Mouse (Mus musculus) neural tube, embryonic 11.5 days (tissue): Measurements from ENCODE around the gene Nnat. TPM values are rescaled to one million over a fixed set of nuclear protein-coding genes. Genes with fewer than 3 reads are reported as not detected.
A peak's percentile ranks its signal among the peaks of the same experiment; 100 is the strongest.

Source experiments
- ATAC-seq: fragments of 200-750 bp; cut with Nextera tagmentation; 2 replicates; pipeline ENCODE4 v1.8.0; 2017; ENCODE audit warnings: moderate number of reproducible peaks, mild to moderate bottlenecking, moderate TSS enrichment, moderate library complexity; ENCODE audit not compliant: insufficient read depth, low FRiP score, low TSS enrichment
- DNase-seq: peaks from one replicate; pipeline ENCODE4 v3.0.0-alpha.2; 2015; ENCODE audit warnings: low spot score
- H3K27ac ChIP-seq: fragments of 300-500 bp; sonication (generic); 2 replicates; pipeline ENCODE4 v1.5.1; 2014; ENCODE audit warnings: low read depth, mild to moderate bottlenecking, low read length
- H3K27me3 ChIP-seq: fragments of 300-500 bp; sonication (generic); 2 replicates; pipeline ENCODE4 v1.6.1; 2014; ENCODE audit warnings: mild to moderate bottlenecking, low read length, mixed read lengths; ENCODE audit not compliant: control insufficient read depth, insufficient read depth
- H3K36me3 ChIP-seq: fragments of 300-500 bp; sonication (generic); 2 replicates; pipeline ENCODE4 v1.6.1; 2014; ENCODE audit warnings: mild to moderate bottlenecking, low read length, moderate library complexity, mixed read lengths; ENCODE audit not compliant: control insufficient read depth, insufficient read depth
- H3K4me1 ChIP-seq: fragments of 300-500 bp; sonication (generic); 2 replicates; pipeline ENCODE4 v1.6.1; 2014; ENCODE audit warnings: low read length, mixed read lengths; ENCODE audit not compliant: control insufficient read depth, insufficient read depth
- H3K4me2 ChIP-seq: fragments of 300-500 bp; sonication (generic); 2 replicates; pipeline ENCODE4 v1.6.1; 2014; ENCODE audit warnings: low read depth, mild to moderate bottlenecking, moderate library complexity
- H3K4me3 ChIP-seq: fragments of 300-500 bp; sonication (generic); 2 replicates; pipeline ENCODE4 v1.5.1; 2014; ENCODE audit warnings: low read depth, low read length
- H3K9ac ChIP-seq: fragments of 300-500 bp; sonication (generic); 2 replicates; pipeline ENCODE4 v1.6.1; 2014; ENCODE audit warnings: mild to moderate bottlenecking, low read length
- H3K9me3 ChIP-seq: fragments of 300-500 bp; sonication (generic); 2 replicates; pipeline ENCODE4 v1.6.1; 2016; ENCODE audit warnings: low read length; ENCODE audit not compliant: control insufficient read depth
- WGBS: fragments of 180-500 bp; shearing (Covaris S2); extraction: QIAGEN DNeasy Blood & Tissue Kit; methylation state at CpG from one replicate; pipeline ENCODE4 v1.1.7; 2014; 5-methylcytosine and 5-hydroxymethylcytosine counted together
- polyA plus RNA-seq: library from polyadenylated mRNA; unstranded; fragments of >200 nt; fragmentation: Nextera tagmentation; extraction: Ambion mirVana; gene quantifications from 2 replicates; pipeline ENCODE4 v1.2.1, GENCODE M21; 2014

Nnat gene
- 1,357 and 1,505 TPM in 2 replicates for polyA plus RNA-seq

DNA sequence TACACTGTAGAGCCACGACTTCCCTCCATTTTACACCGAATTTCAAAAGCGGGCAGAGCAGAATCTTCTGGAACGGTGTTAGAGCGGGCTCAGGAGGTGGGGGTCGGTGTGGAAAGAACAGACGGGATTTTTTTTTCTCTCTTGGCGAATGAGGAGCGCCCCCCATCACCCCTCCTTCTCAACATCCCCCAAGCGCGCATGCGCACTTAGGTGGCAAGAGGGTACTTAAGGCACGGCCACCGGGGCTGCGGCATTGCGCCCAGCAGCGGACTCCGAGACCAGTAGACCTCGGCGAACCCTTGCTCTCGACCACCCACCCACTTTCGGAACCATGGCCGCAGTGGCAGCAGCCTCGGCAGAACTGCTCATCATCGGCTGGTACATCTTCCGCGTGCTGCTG is at the start of gene Nnat:
Nnat (plus strand) TSS at position 221 of the 400 bp plus-strand sequence.
- ATAC-seq: peak; percentile 38; the same call in 1 of the 2 replicates
- peaks cover 4% of the 10 kb centered on the region; the same call in 1 of the 2 replicates for H3K4me1 ChIP-seq

DNA sequence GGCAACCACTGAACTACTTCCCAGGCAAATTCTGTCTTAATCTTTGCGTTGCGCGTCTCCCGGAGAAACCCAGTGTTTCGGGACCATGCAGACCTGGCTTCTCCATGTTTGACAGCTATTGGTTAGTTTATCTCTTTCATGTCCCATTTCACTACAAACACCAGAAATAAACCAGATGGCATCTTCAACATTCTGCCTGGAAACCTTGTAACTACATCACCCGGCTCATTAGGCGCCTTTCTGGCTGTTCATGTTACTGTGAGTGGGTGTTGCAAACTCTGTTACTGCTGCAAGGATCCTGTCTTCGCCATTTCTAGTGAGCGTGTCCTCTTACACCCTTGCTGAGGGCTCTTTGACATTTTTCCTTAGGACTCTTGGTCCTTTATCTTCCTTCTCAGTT is 47.0 kb upstream of the Nnat start:
- DNase-seq (peak; percentile 9), ATAC-seq (no peak)
- Histone ChIP-seq H3K27me3 (no peaks in the 10 kb centered on the region), H3K4me3 (no peak overlapping the region), H3K4me2 (no peak overlapping the region), H3K9ac (no peak overlapping the region), H3K36me3 (no peaks in the 10 kb centered on the region), H3K4me1 (peaks cover 20% of the 10 kb centered on the region), H3K27ac (no peak overlapping the region), H3K9me3 (no peaks in the 10 kb centered on the region)
- WGBS: 89% methylated on average over 9 of the region's 9 CpGs

More for the DNA sequence above, at the start of gene Nnat:
- peak within 1 kb of the TSS; percentile 69 for H3K4me2 ChIP-seq
- peak within 1 kb of the TSS; percentile 85 for H3K9ac ChIP-seq
- H3K9me3 ChIP-seq: peaks cover 8% of the 10 kb centered on the region
- peak within 1 kb of the TSS; percentile 54 for H3K4me3 ChIP-seq
- peak within 1 kb of the TSS; percentile 84 for H3K27ac ChIP-seq
- DNase-seq: peak; percentile 89
- H3K27me3 ChIP-seq: no peaks in the 10 kb centered on the region
- WGBS: 60% methylated on average over 27 of the region's 27 CpGs
- H3K36me3 ChIP-seq: peaks cover 16% of the 10 kb centered on the region

DNA sequence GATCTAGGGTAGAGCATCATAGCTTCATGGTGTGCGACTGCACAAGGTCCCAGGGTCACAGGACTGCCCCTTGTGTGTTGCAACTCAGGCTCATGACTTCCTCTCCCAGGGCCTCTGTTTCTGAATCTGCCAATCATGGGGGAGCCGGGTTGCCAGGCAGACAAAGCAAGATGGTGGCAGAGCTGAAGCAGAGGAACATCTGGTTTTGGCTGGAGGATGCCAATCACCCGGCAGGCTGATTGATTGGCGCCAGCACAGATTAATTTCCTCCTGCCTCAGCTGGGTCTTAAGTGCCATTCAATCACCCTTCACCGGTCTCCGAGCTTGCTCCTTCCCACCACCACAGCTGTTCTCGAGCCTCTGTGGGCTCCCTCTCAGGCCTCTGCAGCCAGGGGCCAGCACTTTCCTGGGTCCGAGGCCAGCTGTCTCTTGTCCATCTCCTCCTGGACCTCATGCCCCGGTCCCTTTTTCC is 46.1 kb upstream of the Nnat start:
- no peak overlapping the region for H3K4me2 ChIP-seq
- no peaks in the 10 kb centered on the region for H3K9me3 ChIP-seq
- no peaks in the 10 kb centered on the region for H3K36me3 ChIP-seq
- DNase-seq: peak; percentile 18
- ATAC-seq: no peak
- no peak overlapping the region for H3K4me3 ChIP-seq
- H3K27me3 ChIP-seq: no peaks in the 10 kb centered on the region
- 37% methylated on average over 9 of the region's 9 CpGs for WGBS
- H3K27ac ChIP-seq: 0 out of 2 replicates have a peak overlapping the region, but pooled peaks have one; percentile 40
- H3K9ac ChIP-seq: no peak overlapping the region
- peaks cover 21% of the 10 kb centered on the region for H3K4me1 ChIP-seq

DNA sequence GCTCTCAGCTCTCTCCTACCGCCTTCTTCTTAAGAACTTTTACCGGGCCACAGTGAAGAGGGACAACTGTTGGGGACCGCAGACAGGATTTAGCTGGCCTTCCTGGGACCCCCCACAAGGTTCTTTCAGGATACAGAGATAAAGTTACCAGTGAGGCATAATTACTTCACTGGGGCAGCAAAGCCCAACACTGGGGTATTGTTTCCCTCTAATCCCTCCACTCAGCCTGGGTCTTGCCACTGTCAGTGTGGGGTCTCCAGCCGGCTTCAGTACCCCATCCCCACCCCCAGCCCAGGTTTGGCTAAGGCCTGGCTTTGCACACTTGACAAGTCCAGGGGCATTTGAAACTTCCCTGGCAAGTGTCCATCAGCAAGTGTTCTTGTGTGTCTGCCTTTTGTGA is 45.5 kb upstream of the Nnat start:
- Histone ChIP-seq H3K27ac (0 out of 2 replicates have a peak overlapping the region, but pooled peaks have one; percentile 40), H3K9me3 (no peaks in the 10 kb centered on the region), H3K4me3 (no peak overlapping the region), H3K27me3 (no peaks in the 10 kb centered on the region), H3K36me3 (no peaks in the 10 kb centered on the region), H3K4me1 (peaks cover 22% of the 10 kb centered on the region), H3K9ac (no peak overlapping the region), H3K4me2 (no peak overlapping the region)
- no peak for ATAC-seq
- peak; percentile 17 for DNase-seq
- 18% methylated on average over 4 of the region's 4 CpGs for WGBS

DNA sequence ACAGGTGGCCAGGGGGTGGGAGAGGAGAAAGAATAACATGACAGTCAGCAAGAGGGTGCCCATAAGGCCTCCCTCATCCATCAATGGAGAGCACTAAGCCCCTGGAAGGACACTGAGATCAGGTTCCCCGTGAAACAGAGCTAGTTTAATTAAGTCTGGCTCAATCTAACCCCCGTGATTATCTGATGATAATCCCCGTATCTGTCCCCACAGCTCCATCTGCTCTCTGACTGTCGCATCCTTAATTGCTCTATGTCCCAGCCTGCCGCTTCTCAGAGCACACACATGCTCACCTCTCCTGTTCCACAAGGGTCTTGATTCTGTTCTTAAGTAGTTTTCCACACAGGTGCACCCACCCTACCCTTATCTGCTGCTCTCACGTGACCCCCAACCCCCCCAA is 42.4 kb upstream of the Nnat start:
- no peak for ATAC-seq
- no peak overlapping the region for H3K27ac ChIP-seq
- no peak overlapping the region for H3K4me3 ChIP-seq
- H3K9me3 ChIP-seq: no peaks in the 10 kb centered on the region
- no peak overlapping the region for H3K4me2 ChIP-seq
- WGBS: 68% methylated on average over 6 of the region's 6 CpGs
- H3K36me3 ChIP-seq: no peaks in the 10 kb centered on the region
- no peak overlapping the region for H3K9ac ChIP-seq
- H3K27me3 ChIP-seq: no peaks in the 10 kb centered on the region
- peaks cover 27% of the 10 kb centered on the region for H3K4me1 ChIP-seq
- peak; percentile 11 for DNase-seq

DNA sequence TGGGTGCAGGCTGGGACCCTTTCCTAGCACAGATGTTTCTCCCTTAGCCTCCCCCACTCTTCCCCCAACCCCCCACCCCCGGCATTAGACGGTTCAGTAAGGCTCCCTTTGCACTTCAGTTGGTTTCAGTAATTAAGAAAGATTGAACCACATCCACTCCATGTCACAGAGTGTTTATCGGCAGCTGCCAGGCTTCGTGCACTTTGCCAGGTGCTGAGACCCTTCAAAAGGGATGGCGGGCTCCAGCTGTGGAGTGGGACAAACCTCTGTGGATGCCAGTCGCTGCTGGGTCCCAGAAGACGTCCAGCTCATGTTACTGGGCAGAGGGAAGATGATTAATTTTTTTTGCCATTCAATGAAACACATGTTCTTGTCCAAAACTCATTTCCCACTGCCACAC is 41.4 kb upstream of the Nnat start:
- H3K4me1 ChIP-seq: peaks cover 32% of the 10 kb centered on the region
- H3K9me3 ChIP-seq: no peaks in the 10 kb centered on the region
- no peak overlapping the region for H3K4me3 ChIP-seq
- H3K36me3 ChIP-seq: no peaks in the 10 kb centered on the region
- no peak overlapping the region for H3K9ac ChIP-seq
- no peaks in the 10 kb centered on the region for H3K27me3 ChIP-seq
- no peak for ATAC-seq
- no peak overlapping the region for H3K4me2 ChIP-seq
- no peak overlapping the region for H3K27ac ChIP-seq
- peak; percentile 8 for DNase-seq
- WGBS: 55% methylated on average over 7 of the region's 7 CpGs

DNA sequence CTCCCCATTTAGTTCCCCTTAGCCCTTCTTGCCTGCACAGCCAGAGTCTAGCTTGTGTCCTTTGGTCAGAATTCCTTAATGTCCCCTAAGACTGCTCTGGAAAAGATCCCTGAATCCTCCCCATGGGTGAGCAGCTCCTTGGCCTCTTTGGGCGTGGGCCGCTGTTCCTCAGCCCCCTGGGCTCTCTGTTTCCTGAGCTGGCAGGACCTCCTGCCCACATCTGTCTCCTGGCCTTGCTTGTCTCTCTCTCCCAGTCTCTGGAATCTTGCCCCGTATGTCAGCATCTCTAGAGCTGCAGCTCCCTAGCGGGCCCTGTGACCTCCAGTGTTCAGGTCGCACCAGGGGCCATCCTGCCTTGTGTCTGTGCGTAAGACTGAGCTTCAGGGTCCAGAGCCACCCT is 40.4 kb upstream of the Nnat start:
- Histone ChIP-seq H3K27me3 (no peaks in the 10 kb centered on the region), H3K4me2 (no peak overlapping the region), H3K4me3 (no peak overlapping the region), H3K9me3 (no peaks in the 10 kb centered on the region), H3K9ac (no peak overlapping the region), H3K4me1 (peaks cover 24% of the 10 kb centered on the region), H3K27ac (no peak overlapping the region), H3K36me3 (no peaks in the 10 kb centered on the region)
- ATAC-seq (no peak), DNase-seq (peak; percentile 8)
- 58% methylated on average over 6 of the region's 6 CpGs for WGBS

DNA sequence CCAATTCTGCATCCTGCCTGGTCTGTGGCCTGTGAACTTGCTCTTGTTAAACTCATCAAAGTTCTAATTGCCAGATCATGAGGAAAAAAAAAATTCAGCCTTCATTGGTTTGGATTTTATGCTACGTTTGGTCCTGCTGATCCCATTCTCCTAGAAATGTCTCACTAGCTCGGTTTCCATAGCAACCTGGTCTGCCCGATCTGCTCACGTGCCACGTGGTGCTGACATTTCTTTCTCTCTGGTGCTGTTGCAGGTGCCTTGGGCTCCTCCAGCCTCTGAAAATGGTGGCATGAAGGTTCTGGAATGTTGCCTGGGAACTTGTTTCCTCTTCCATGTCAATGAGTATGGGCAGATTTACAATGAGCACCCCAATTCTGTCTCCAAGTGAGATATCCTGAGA is 39.4 kb upstream of the Nnat start:
- no peaks in the 10 kb centered on the region for H3K9me3 ChIP-seq
- no peak overlapping the region for H3K4me2 ChIP-seq
- DNase-seq (no peak), ATAC-seq (no peak)
- 28% methylated on average over 5 of the region's 5 CpGs for WGBS
- no peaks in the 10 kb centered on the region for H3K36me3 ChIP-seq
- no peaks in the 10 kb centered on the region for H3K27me3 ChIP-seq
- H3K9ac ChIP-seq: no peak overlapping the region
- H3K4me3 ChIP-seq: no peak overlapping the region
- H3K27ac ChIP-seq: no peak overlapping the region
- H3K4me1 ChIP-seq: peaks cover 19% of the 10 kb centered on the region

DNA sequence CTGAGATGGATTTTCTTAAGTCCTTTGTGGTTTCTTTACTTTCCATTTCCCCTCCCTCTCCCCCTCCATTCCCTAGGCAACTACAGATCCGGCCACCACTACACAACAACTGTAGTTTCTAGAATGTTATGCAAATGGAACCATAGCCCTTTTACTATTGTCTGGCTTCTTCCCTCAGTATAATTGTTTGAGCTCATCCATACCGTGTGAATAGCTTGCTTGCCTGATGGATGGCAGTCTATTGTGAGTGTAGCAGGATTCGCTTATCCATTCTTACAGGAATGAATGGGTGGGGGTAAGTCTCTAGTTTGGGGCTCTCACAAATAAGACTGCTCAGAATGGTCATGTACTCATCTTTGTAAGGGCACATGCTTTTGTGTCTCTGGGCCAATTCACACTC is 37.3 kb upstream of the Nnat start:
- peak; percentile 58; the same call in 1 of the 2 replicates for ATAC-seq
- Histone ChIP-seq H3K4me2 (no peak overlapping the region), H3K27me3 (no peaks in the 10 kb centered on the region), H3K27ac (peak overlapping the region; percentile 15; the same call in 1 of the 2 replicates), H3K9me3 (no peaks in the 10 kb centered on the region), H3K9ac (no peak overlapping the region), H3K4me1 (peaks cover 19% of the 10 kb centered on the region), H3K4me3 (no peak overlapping the region), H3K36me3 (no peaks in the 10 kb centered on the region)
- DNase-seq: peak; percentile 29
- WGBS: 41% methylated on average over 3 of the region's 3 CpGs
